In the genomic region with DNA sequence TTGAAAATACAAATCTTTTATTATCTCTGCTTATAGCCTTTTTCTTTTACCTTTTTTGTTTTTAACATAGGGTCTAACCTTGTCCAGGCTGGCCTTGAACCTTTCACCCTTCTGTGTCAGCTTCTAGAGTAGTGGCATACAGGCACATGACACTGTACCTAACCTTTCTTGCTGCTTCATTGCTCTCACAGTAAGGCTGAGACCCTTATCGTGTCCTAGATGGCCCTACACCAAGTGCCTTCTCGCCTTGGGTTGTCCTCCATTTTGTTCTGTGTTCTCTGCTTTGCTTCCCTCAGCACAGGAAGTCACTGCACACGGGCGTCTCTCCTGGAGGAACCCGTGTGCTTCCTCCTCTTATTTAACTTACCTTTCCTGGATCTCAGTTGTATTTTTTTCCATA, we compare ENCODE assay signal across 12 mouse cellular contexts. TPM values are rescaled to one million over a fixed set of nuclear protein-coding genes. Genes with fewer than 3 reads are reported as not detected.
DNase-seq lines count a peak whose midpoint lies in the region; ATAC-seq and TF ChIP-seq lines count a peak whose summit lies in the region.
"Had no signal": no experiment of that assay in that cellular context is flagged by ENCODE, and none has a peak within 500 bp of the region (broad histone marks: within the 10 kb centered on the region; RNA-seq: fewer than 3 reads in every experiment).

No protein-coding gene starts in this region.

- DNase-seq in forebrain, embryonic 14.5 days (ENCODE audit: low spot score), result no peak
- peak; percentile 28 for DNase-seq in liver, adult 2 months (ENCODE audit: extremely low read depth, low read depth, low spot score)
- DNase-seq in liver, postnatal 0 days, result no peak
- DNase-seq in midbrain, postnatal 0 days (ENCODE audit: low spot score), result no peak
- DNase-seq in urinary bladder, postnatal 25 days (ENCODE audit: low spot score), result no peak
- DNase-seq in layer of hippocampus, adult 8-10 months (ENCODE audit: low spot score in 2 of 2), result no peak
- DNase-seq: B cell, adult 2 months; cerebellum, adult 8-10 months; kidney, adult 11 months had no signal

- H3K79me2 ChIP-seq in liver, adult 2 months (ENCODE audit: control insufficient read depth, insufficient read depth, low read length), result peaks cover 20% of the 10 kb centered on the region

- no peak for TF ChIP-seq CTCF in liver, adult 2 months (IDR thresholded peaks at IDR 0.05; ENCODE audit: low read depth, low read length)
- no peak for TF ChIP-seq CTCF in liver, postnatal 0 days (IDR thresholded peaks at IDR 0.05; ENCODE audit: low read depth)
- no peak for TF ChIP-seq CTCF in midbrain, postnatal 0 days (IDR thresholded peaks at IDR 0.05)

- no peak for TF ChIP-seq POLR2A in liver, adult 2 months (IDR thresholded peaks at IDR 0.05; ENCODE audit: extremely low read depth, insufficient read depth, low read length)

- H3K27ac ChIP-seq in forebrain, embryonic 14.5 days (ENCODE audit: low read depth, low read length), result no peak overlapping the region
- H3K27ac ChIP-seq in forebrain, embryonic 12.5 days, result no peak overlapping the region
- no peak overlapping the region for H3K27ac ChIP-seq in liver, adult 2 months (replicated peaks; ENCODE audit: insufficient read depth, low read depth, low read length)
- no peak overlapping the region for H3K27ac ChIP-seq in liver, postnatal 0 days (ENCODE audit: low read depth)
- 0 out of 2 replicates have a peak overlapping the region, but pooled peaks have one; percentile 10 for H3K27ac ChIP-seq in hindbrain, embryonic 15.5 days (replicated peaks)
- no peak overlapping the region for H3K27ac ChIP-seq in midbrain, postnatal 0 days (ENCODE audit: low read depth, low read length)

- H3K36me3 ChIP-seq in forebrain, embryonic 14.5 days (ENCODE audit: control insufficient read depth, insufficient read depth, low read length), result no peaks in the 10 kb centered on the region
- H3K36me3 ChIP-seq in forebrain, embryonic 12.5 days (replicated peaks), result no peaks in the 10 kb centered on the region
- H3K36me3 ChIP-seq in liver, adult 2 months (ENCODE audit: control insufficient read depth, insufficient read depth, low read length), result no peaks in the 10 kb centered on the region
- no peaks in the 10 kb centered on the region for H3K36me3 ChIP-seq in liver, postnatal 0 days (replicated peaks; ENCODE audit: insufficient read depth, low read length)
- no peaks in the 10 kb centered on the region for H3K36me3 ChIP-seq in hindbrain, embryonic 15.5 days
- no peaks in the 10 kb centered on the region for H3K36me3 ChIP-seq in midbrain, postnatal 0 days (ENCODE audit: insufficient read depth, low read length)

- H3K4me1 ChIP-seq in forebrain, embryonic 14.5 days (ENCODE audit: control insufficient read depth, insufficient read depth, low read length), result peaks cover 5% of the 10 kb centered on the region; the same call in 1 of the 2 replicates
- H3K4me1 ChIP-seq in forebrain, embryonic 12.5 days, result peaks cover 13% of the 10 kb centered on the region
- H3K4me1 ChIP-seq in liver, adult 2 months (ENCODE audit: control insufficient read depth, insufficient read depth, low read length), result peaks cover 14% of the 10 kb centered on the region
- H3K4me1 ChIP-seq in liver, postnatal 0 days (ENCODE audit: insufficient read depth), result no peaks in the 10 kb centered on the region
- H3K4me1 ChIP-seq in hindbrain, embryonic 15.5 days (replicated peaks), result peaks cover 22% of the 10 kb centered on the region
- H3K4me1 ChIP-seq in midbrain, postnatal 0 days (ENCODE audit: insufficient read depth, low read length), result no peaks in the 10 kb centered on the region

- H3K4me3 ChIP-seq in forebrain, embryonic 14.5 days (ENCODE audit: low read depth, low read length), result no peak overlapping the region
- H3K4me3 ChIP-seq in forebrain, embryonic 12.5 days (replicated peaks), result no peak overlapping the region
- H3K4me3 ChIP-seq in liver, adult 2 months (ENCODE audit: insufficient read depth, low read depth, low read length), result no peak overlapping the region
- H3K4me3 ChIP-seq in liver, postnatal 0 days (ENCODE audit: low read depth, low read length), result no peak overlapping the region
- H3K4me3 ChIP-seq in hindbrain, embryonic 15.5 days, result no peak overlapping the region
- H3K4me3 ChIP-seq in midbrain, postnatal 0 days (ENCODE audit: low read depth, low read length), result peak overlapping the region; percentile 3; the same call in 1 of the 2 replicates

- WGBS in forebrain, embryonic 14.5 days, result 85% methylated on average over 5 of the region's 5 CpGs
- WGBS in forebrain, embryonic 12.5 days, result 91% methylated on average over 5 of the region's 5 CpGs
- WGBS in liver, adult 2 months, result 52% methylated on average over 5 of the region's 5 CpGs
- WGBS in liver, postnatal 0 days (ENCODE audit: insufficient replicate concordance), result 65% methylated on average over 5 of the region's 5 CpGs
- WGBS in hindbrain, embryonic 15.5 days, result 78% methylated on average over 5 of the region's 5 CpGs
- 86% methylated on average over 5 of the region's 5 CpGs for WGBS in midbrain, postnatal 0 days

- H3K27me3 ChIP-seq in forebrain, embryonic 14.5 days (replicated peaks; ENCODE audit: control insufficient read depth, insufficient read depth, low read length), result no peaks in the 10 kb centered on the region
- no peaks in the 10 kb centered on the region for H3K27me3 ChIP-seq in forebrain, embryonic 12.5 days
- H3K27me3 ChIP-seq in liver, adult 2 months (ENCODE audit: control insufficient read depth, insufficient read depth, low read length), result no peaks in the 10 kb centered on the region
- no peaks in the 10 kb centered on the region for H3K27me3 ChIP-seq in liver, postnatal 0 days (ENCODE audit: insufficient read depth, low read length)
- no peaks in the 10 kb centered on the region for H3K27me3 ChIP-seq in hindbrain, embryonic 15.5 days
- H3K27me3 ChIP-seq in midbrain, postnatal 0 days (ENCODE audit: insufficient read depth, low read length), result no peaks in the 10 kb centered on the region

- no peak for TF ChIP-seq EP300 in liver, postnatal 0 days (IDR thresholded peaks at IDR 0.05; ENCODE audit: low read depth)

- no peaks in the 10 kb centered on the region for H3K9me3 ChIP-seq in forebrain, embryonic 14.5 days (replicated peaks; ENCODE audit: control insufficient read depth, low read length)
- no peaks in the 10 kb centered on the region for H3K9me3 ChIP-seq in forebrain, embryonic 12.5 days
- no peaks in the 10 kb centered on the region for H3K9me3 ChIP-seq in liver, postnatal 0 days (ENCODE audit: low read length)
- H3K9me3 ChIP-seq in hindbrain, embryonic 15.5 days, result no peaks in the 10 kb centered on the region
- H3K9me3 ChIP-seq in midbrain, postnatal 0 days (ENCODE audit: low read length), result no peaks in the 10 kb centered on the region
- H3K9me3 ChIP-seq: G1E had no signal

- ATAC-seq in forebrain, embryonic 14.5 days, result no peak
- ATAC-seq in forebrain, embryonic 12.5 days (ENCODE audit: low FRiP score), result no peak
- no peak for ATAC-seq in liver, postnatal 0 days
- ATAC-seq in hindbrain, embryonic 15.5 days (ENCODE audit: low FRiP score, low read depth), result no peak
- no peak for ATAC-seq in midbrain, postnatal 0 days (ENCODE audit: low FRiP score)

- H3K4me2 ChIP-seq in forebrain, embryonic 14.5 days (ENCODE audit: low read length), result peak overlapping the region; percentile 55
- H3K4me2 ChIP-seq in forebrain, embryonic 12.5 days, result no peak overlapping the region
- H3K4me2 ChIP-seq in liver, postnatal 0 days (ENCODE audit: low read depth, low read length), result no peak overlapping the region
- peak overlapping the region; percentile 56 for H3K4me2 ChIP-seq in hindbrain, embryonic 15.5 days
- H3K4me2 ChIP-seq in midbrain, postnatal 0 days (ENCODE audit: low read depth, low read length, poor library complexity, severe bottlenecking), result peak overlapping the region; percentile 49

- H3K9ac ChIP-seq in forebrain, embryonic 14.5 days (ENCODE audit: low read length), result no peak overlapping the region
- H3K9ac ChIP-seq in forebrain, embryonic 12.5 days, result no peak overlapping the region
- no peak overlapping the region for H3K9ac ChIP-seq in liver, adult 2 months (ENCODE audit: low read depth, low read length)
- no peak overlapping the region; the same call in 1 of the 2 replicates for H3K9ac ChIP-seq in liver, postnatal 0 days (replicated peaks)
- 0 out of 2 replicates have a peak overlapping the region, but pooled peaks have one; percentile 24 for H3K9ac ChIP-seq in hindbrain, embryonic 15.5 days
- no peak overlapping the region for H3K9ac ChIP-seq in midbrain, postnatal 0 days (replicated peaks; ENCODE audit: low read length, poor library complexity, severe bottlenecking)

RNA-seq across cellular contexts. Expression of a gene that starts 3.0 kb away (rescaled TPM):
- polyA plus RNA-seq in forebrain, embryonic 14.5 days (2014; fragmentation: Nextera tagmentation; extraction: Ambion mirVana), result 35.2 and 41.1 TPM in 2 replicates
- 43.1 and 47.2 TPM in 2 replicates for polyA plus RNA-seq in forebrain, embryonic 12.5 days (2016; fragmentation: Nextera tagmentation; extraction: Ambion mirVana)
- total RNA-seq in liver, adult 2 months (2014; rRNA removed), result 18.8 and 25.0 TPM in 2 replicates
- polyA plus RNA-seq in liver, adult 2 months (2012; rRNA removed), result 18.9 and 19.0 TPM in 2 replicates
- 6.4 and 6.9 TPM in 2 replicates for polyA plus RNA-seq in liver, postnatal 0 days (2015; fragmentation: Nextera tagmentation; extraction: Ambion mirVana)
- polyA plus RNA-seq in hindbrain, embryonic 15.5 days (2015; fragmentation: Nextera tagmentation; extraction: Ambion mirVana), result 34.4 and 36.9 TPM in 2 replicates
- total RNA-seq in midbrain, postnatal 0 days (2014; rRNA removed), result 116 and 139 TPM in 2 replicates
- polyA plus RNA-seq in midbrain, postnatal 0 days (2015; fragmentation: Nextera tagmentation; extraction: Ambion mirVana), result 23.8 and 28.5 TPM in 2 replicates
- total RNA-seq in layer of hippocampus, adult 8-10 months (2022), result 10 to 100 TPM; 82.8 to 88.4 (median 85.4) TPM

RNA-seq across cellular contexts. Expression of a gene that starts 13.8 kb away (rescaled TPM):
- 79.2 and 82.8 TPM in 2 replicates for polyA plus RNA-seq in forebrain, embryonic 14.5 days (2014; fragmentation: Nextera tagmentation; extraction: Ambion mirVana)
- 65.2 and 66.5 TPM in 2 replicates for polyA plus RNA-seq in forebrain, embryonic 12.5 days (2016; fragmentation: Nextera tagmentation; extraction: Ambion mirVana)
- 7.2 and 8.2 TPM in 2 replicates for total RNA-seq in liver, adult 2 months (2014; rRNA removed)
- polyA plus RNA-seq in liver, adult 2 months (2012; rRNA removed), result 7.3 and 11.0 TPM in 2 replicates
- 12.5 and 14.4 TPM in 2 replicates for polyA plus RNA-seq in liver, postnatal 0 days (2015; fragmentation: Nextera tagmentation; extraction: Ambion mirVana)
- polyA plus RNA-seq in hindbrain, embryonic 15.5 days (2015; fragmentation: Nextera tagmentation; extraction: Ambion mirVana), result 61.1 and 61.3 TPM in 2 replicates
- 43.2 and 53.9 TPM in 2 replicates for total RNA-seq in midbrain, postnatal 0 days (2014; rRNA removed)
- polyA plus RNA-seq in midbrain, postnatal 0 days (2015; fragmentation: Nextera tagmentation; extraction: Ambion mirVana), result 61.9 and 63.3 TPM in 2 replicates
- 10 to 100 TPM; 24.3 to 32.8 (median 27.7) TPM for total RNA-seq in layer of hippocampus, adult 8-10 months (2022)

Comparison
In these comparisons a context has a peak if more than half of its experiments do, and no peak if none do; other contexts are left out.
1. H3K4me2 ChIP-seq: peak in forebrain, embryonic 14.5 days (single experiment), hindbrain, embryonic 15.5 days (single experiment) and midbrain, postnatal 0 days (single experiment); none in forebrain, embryonic 12.5 days (single experiment) and liver, postnatal 0 days (single experiment).